Mouse (Mus musculus) heart, adult 9 months (tissue): ENCODE results near the gene Fam186b.
"Not testable (repeated sequence)": the region's sequence is repeated elsewhere in the genome, so short reads cannot be mapped to it uniquely, and the experiment has no call there.

Source experiments
- DNase-seq, 2 experiments: peaks; one replicate each; pipeline ENCODE4 v3.0.0; 2022; ENCODE audit warnings: low spot score in 2 of 2

Fam186b gene

DNA sequence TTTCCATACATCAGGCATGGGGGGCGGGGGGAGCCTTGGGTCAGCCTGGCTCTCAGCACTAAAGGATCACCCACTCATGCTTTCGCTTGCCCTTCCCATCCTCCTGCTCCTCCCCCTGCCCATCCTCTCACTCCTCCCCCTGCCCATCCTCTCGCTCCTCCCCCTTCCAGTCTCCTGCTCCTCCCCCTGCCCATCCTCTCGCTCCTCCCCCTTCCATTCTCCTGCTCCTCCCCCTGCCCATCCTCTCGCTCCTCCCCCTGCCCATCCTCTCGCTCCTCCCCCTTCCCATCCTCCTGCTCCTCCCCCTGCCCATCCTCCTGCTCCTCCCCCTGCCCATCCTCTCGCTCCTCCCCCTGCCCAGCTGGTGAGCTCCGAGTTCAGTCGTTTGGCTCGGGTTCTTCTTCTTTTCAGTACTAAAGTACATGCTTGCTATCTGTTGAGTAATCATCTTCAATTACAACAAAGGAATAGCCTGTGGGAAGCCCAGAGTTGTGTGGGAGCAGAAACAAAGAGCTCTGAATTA is 35.9 kb downstream of the Fam186b start:
- DNase-seq = peak; percentile 36 to 52

DNA sequence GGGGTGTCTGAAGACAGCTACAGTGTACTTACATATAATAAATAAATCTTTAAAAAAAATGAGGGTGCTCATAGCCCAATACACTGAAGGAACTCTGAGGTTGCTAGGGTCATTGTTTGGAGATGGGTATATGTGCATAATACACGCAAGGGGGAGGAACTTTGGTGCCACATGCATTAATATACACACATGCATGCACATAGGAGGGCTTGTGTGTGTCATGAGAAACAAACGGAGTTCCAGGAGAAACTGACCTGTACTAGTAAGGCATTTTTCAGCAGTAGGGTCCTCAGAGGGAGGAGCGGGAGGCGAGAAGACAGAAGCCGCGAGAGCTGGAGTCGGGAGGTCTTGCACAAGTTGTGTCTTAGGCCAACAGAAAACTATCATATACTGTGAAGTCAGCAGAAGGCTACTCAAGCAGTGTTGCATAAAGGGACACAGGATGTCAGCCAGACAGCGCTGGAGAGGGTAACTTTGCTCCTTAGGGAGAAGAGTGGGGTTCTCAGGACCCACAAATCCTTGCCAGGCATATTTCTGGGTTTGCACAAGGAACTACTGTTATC is 36.4 kb downstream of the Fam186b start:
- DNase-seq = peak in 1 of 2 experiments; percentile 36

DNA sequence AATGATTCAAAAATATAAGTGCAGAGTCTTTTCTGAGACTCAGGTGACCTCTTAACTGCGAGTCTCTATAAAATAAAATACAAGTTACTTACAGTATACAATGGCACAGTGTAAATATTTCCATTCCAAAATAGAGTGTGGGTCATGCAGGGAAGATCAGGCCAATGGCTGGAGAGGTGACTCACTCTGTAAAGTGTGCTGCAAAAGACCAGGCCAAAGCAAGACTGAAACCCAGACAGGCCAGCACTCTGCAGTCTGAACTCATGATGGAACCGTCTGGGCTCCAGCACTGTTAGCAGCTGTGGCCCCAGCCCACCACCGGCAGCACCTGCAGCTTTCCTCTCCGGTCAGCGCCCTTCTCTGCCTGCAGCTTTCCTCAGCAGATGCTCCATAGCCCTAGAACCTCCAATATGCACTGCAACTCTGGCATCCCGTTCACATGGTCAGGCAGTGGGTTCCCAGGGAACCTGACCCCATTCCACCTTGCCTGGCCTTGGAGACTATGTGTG is 40.4 kb downstream of the Fam186b start:
- no peak for DNase-seq

DNA sequence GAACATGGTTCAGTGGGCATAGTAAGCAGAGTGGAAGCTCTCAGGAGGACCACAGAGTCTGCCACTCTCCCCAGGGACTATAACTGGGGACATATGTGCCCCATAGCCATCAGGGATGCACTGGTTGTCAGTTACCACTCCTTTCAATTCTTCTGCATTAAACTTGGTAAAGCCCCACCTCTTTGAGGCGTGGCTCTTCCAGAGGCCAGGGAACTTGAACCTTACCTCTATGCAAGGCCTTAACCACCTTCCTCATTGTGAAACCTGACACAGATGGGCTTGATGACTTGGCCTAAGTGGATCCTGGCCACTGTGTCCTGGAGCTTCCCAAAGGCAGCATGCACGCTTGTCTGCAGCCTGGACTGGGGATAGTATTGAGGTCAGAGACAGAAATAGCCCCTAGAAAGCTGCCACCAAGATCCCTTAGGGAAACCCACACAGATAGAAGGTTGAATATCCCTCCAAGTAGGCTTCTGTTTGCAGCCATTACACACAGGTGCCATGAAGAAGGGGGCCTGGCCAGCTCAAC is 41.1 kb downstream of the Fam186b start:
- peak; percentile 28 to 34 for DNase-seq

DNA sequence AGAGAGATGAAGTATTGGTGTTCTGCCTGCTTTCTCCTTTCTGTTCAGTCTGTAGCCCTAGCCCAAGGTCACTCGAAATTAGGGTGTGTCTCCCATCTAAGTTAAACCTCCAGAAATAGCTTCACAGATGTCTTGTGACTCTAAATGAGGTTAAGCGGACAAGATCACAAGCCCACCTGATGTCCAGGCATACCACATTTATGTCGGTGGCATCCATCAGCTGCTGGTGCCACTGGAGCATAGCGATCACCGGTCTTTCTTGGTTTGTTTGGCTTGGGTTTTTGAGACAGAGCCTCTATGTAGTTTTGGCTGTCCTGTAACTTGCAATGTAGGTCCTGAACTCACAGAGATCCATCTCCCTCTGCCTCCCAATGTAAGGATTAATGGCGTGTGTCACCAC is 41.9 kb downstream of the Fam186b start:
- DNase-seq = no peak

DNA sequence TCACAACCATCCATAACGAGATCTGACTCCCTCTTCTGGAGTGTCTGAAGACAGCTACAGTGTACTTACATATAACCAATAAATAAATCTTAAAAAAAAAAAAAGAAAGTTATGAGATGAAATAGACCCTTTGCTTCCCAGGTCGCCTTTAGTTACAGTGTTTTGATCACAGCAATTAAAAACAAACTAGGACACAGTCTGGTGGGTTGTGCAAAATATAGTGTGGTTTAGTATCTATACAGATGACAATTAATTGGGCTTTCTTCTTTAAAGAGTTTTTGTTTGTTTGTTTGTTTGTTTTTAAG is 42.6 kb downstream of the Fam186b start:
- DNase-seq = not testable (repeated sequence)

DNA sequence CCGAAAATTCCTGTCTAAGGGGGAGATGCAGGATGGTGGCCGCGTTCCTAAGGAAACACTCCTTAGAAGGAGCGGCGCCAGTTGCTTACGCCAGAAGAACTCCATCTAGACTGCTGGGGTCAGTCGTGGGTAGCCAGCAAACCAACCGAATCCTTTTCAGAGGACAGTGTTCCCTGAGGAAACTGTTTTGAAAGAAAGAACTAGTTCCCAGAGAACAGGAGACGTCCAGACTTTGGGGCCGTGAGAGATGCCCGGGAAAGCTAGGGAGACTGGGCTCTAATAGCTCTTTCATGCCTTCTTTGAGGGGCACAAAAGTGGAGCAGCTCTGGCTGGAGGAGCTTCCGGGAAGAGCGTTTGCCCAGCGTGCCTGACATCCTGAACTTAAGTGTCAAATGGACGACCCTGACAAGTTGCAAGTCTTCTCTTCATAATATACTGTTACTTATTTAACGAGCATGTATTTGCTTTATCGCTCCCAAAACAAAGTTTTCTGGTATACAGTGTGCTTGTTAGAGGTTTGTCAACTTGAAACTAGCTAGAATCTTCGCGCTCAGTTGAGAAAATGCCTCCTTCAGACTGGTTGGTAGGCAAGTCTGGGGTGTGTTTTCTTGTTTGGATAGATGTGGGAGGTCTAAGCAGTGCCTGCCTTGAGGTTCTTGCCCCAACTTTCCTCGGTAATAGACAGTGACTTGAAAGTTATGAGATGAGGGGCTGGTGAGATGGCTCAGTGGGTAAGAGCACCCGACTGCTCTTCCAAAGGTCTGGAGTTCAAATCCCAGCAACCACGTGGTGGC is 43.1 kb downstream of the Fam186b start:
- DNase-seq = no peak

DNA sequence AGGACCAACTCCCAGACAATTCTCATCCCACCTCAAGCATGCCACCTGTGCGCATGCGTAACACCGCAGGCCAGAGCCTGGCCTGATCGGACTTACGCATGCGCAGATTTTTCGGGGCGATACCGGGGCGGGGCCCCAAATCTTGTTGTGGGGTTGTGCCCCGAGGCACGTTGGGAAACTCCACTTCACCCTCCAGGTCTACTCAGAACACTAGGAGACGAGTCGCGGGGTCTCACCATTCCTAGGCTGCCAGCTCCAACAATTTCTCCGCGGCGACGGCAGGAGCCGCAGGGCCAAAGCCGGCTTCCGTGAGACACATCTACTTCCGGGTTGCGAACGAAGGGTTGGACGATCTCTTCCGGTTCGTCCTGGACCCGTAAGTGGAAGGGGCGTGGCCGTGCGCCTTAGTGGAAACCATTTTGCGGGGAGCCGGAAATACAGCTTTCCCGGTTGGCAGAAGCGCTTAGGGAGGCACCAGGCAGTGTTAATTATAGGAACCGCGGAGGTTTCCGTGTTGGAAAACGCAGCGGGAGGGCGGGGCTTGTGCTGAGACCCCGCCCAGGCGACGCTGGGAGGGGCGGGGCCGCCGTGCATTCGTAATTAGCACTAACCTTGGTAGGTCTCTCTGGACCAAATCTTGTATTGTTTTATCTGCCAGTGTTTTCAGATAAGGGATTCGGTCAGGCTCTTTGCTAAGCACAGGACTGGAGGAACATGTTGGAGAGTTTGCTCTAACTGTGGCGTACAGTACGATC is 43.9 kb downstream of the Fam186b start, which contains the start of gene Mcrs1:
TSS of gene Mcrs1 (minus strand) at position 336 of the 755 bp plus-strand sequence.
- peak; percentile 98 to 99 for DNase-seq

DNA sequence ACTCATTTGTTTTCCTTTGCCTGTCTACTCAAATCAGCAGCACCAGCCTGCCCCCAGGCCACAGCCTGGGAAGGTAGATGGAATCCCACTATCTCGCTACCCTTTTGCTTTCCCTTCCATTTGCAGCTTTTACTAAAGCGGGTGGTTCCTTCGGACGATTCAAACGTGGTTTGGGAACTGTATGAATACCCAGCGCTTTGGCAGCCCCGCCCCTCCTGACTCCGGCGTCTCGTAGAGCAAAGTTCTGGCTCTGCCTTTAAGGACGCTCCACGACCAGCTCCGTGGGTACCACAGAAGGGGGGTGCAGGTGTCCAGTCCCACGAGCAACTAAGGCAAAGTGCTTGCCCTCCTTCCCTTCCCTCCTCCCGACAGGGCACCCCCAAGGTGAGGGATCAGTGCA is 44.6 kb downstream of the Fam186b start:
- DNase-seq = peak in 1 of 2 experiments; percentile 29

DNA sequence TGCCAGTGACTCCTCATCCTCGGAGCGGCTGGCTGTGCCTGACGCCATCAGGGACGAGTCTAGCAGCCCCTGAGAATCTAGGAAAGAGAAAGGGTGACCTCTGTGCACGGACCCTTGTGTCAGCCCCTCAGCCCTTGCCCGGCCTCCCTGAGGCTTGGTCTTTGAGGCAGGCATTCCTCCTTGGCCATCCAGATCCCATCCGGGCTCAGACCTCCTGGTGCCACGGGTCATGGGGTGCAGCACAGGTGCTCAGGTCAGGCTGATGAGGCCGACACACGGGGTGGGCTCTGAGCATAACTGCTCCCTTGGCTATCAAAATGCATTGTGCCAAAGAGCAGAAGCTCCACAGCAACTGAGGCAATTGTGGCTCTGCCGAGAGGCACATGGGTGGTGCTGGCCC is 45.8 kb downstream of the Fam186b start:
- DNase-seq = no peak

DNA sequence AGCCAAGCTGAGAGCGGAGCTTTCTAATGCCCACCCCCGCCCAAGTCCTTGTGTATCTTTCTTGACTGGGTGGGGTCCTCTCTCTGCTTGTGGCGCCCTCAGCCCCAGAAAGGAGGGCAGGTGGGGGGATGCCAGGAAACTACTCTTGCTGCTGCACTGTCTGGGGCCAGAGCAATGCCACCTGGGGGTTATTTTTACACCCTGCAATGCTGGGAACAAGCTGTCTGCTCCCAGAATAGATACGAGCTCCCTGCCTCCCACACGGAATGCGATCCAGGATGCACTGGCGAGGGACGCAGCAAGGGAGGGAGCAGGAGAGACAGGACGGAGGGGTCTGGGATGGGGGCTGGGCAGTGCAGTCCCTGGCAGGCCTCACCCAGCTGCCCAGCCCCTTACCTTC is 46.7 kb downstream of the Fam186b start:
- peak; percentile 64 to 68 for DNase-seq

DNA sequence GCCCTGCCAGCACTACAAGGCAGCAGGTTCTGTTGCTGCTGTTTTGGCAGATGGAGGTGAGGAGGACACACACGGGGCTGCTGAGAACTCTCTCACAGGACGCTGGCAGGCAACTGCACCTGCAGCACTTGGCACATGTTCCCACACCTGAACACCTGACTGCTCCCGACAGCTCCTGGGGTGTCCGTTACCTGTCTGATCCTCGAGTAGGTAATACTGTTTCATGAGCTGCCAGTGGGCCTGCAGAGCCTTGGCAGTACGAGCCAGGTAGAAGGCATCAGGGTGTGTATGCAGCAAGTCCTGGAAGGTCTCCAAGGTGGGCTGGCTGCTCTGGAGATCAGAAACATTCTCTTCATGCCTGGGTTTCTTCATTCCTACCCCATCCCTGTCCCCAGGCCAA is 49.0 kb downstream of the Fam186b start:
- DNase-seq = not testable (repeated sequence)

DNA sequence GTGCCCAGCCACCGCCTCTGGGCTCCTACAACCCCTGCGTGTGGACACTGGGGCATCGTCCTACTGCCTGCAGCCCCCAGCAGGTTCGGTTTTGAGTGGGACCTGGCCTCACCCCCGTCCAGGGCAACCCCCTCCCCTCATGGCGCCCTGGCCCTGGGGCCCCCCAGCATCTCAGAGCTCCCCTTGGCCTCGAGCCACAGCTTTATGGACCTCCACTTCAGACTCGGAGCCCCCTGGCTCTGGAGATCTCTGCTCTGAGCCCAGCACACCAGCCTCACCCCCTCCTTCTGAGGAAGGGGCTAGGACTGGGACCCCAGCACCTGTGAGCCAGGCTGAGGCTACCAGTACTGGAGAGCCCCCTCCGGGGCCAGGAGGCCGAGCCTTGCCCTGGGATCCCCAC is 53.6 kb downstream of the Fam186b start:
- no peak for DNase-seq

DNA sequence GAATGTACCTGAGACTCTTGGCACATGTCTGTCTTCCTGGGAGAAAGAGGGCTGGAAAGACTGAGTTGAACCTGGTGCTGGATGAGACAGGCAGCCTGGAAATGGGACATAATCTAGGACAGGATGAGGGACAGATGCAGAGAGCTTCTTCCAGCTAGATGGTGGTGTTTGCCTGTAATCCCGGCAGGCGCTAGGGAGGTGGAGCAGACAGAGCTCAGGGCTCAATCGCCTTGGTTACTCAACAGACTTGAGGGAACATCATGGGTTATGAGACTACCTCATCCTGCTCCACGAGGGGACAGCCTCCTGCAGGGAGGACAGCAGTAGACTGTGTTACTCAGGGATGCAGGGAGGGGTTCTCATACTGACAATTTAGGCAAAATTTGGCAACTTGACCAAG is 54.4 kb downstream of the Fam186b start:
- no peak for DNase-seq

DNA sequence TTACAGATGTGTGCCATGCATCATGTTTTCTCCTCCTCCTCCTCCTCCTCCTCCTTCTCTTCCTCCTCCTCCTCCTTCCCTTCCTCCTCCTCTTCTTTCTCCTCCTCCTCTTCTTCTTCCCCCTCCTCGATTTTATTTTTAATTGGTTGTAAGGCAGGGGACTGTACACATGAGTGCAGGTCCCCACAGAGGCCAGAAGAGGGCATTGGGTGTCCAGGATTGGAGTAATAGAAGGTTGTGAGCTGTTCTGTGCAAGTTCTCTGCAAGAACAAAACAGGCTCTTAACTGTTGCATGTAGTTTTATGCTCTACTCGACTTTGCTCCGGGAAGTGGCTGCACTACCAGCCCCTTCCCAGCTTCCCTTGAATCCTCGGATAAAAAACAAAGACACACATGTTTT is 55.6 kb downstream of the Fam186b start:
- no peak for DNase-seq

DNA sequence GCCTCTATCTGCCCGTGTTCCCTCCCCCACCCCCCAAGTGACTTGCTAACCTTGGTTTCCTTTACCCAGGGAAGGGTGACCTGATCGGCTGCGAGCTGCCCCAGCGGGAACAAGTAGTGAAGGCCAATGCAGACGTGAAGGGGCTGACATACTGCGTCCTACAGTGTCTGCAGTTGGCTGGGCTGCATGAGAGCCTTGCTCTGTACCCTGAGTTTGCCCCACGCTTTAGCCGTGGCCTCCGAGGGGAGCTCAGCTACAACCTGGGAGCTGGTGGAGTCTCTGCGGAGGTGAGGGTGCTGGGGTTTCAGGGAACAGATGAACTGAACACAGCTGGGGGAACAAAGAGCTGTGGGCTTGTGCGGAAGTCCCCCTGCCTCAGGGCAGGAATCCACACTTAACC is 57.7 kb downstream of the Fam186b start:
- DNase-seq = no peak

DNA sequence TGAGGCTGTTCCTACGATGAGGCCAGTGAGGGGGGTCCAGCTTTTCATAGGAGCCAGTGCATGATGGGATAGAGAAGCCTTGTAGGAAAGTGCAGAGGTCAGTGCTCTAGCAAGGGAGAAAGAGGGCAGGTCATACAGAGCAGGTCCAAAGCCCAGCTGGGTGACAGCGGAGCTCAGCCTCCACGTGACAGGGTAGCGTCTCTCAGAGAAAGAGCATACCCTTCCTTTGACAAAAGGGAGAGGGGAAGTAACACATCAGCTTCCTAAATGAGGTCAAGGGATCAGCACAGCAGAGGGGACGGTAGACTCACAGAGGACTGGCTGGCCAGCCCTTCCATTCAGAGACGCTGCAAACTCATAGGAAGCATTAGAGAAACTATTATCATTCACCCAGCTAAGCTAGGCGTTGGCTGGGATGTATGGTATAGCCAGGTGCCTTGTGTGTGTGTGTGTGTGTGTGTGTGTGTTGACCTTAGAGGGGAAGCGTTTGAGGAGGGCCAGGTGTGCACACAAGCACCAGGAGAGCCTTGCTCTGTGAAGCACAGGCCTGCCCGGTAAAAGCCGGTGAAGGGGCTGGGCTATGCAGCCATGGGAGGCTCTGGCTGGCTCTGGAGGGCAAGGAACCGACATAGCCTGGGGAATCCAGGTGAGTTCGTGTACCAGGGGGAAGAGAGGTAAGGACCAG is 61.2 kb downstream of the Fam186b start:
- no peak for DNase-seq

DNA sequence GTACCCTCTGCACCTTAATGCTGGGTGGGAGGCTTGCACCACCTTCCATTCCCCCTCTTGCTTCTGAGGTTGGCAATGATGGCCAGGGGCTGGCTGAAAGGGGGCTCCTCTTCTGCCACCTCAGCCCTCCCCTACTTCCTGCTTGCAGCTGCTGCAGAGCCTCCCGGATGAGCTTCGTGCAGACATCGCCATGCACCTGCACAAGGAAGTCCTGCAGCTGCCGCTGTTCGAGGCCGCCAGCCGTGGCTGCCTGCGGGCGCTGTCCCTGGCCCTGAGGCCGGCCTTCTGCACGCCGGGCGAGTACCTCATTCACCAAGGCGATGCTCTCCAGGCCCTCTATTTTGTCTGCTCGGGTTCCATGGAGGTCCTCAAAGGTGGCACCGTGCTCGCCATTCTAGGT is 62.0 kb downstream of the Fam186b start:
- no peak for DNase-seq

DNA sequence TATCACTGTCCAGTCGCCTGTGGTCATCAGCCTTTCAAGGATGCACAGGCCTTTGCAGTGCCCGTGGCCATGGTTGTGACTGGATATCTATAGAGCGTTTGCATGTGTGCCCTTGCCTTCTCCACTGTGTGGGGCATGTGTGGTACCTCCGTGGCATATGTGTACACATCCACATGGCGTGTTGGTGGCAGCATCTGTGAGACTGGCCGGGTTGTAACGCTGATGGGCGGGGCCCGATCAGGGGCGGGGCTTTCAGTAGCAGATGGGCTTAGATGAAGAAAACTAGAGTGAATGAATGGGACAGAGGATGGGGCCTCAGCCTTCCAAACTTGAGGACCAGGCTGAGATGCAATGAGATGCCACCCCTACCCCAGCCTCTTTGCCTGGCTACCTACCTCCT is 63.7 kb downstream of the Fam186b start:
- no peak for DNase-seq

DNA sequence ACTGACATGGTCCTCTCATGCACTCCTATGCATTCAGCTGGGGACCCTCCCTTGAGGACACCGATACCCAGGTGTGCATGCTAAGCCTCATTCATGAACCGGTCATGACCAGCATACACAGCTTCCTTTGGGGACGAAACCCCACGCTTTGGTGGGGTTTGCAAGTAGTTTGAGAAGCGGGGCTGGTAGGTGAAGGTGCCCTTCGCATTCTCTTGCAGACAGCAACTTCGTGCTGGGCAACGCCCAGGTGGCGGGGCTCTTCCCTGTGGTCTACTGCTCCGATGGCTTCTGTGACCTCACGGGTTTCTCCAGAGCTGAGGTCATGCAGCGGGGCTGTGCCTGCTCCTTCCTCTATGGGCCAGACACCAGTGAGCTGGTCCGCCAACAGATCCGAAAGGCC is 69.6 kb downstream of the Fam186b start:
- DNase-seq = no peak

DNA sequence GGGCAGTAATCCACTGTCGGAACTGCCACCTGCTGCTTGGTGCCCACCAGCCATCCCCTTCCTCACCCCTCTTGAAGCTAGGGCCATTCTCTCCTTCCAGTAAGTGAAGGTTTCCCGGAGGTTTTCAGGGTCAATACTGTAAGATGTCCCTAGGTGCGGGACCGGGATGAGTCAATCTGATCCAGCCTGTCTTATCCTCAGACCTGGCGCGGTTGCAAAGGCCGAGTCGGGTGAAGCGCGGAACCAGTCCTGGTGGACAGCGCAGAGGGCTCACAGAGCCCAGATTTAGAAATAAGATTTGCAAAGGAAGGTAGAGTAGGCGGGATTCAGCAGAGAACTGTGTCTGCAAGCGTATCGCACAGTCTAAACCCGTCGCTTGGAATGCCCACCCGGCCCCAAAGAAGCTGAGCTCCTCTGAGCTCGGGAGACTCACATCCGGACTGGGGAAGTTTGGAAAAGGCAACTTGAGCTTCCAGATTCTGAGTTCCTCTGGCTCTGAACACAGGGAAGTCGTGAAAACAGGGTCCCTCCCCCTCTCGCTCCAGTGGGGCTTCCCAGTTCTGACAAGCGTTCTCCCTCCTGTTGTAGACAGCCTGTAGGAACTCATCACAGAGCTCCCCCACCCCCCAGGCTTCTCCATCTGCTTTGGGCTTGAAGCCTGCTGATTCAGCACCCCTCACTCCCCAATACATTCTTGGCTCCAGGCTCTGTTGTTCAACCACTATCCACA is 70.4 kb downstream of the Fam186b start:
- DNase-seq = no peak
